ENCODE assay signal across 11 mouse cellular contexts in the genomic region with DNA sequence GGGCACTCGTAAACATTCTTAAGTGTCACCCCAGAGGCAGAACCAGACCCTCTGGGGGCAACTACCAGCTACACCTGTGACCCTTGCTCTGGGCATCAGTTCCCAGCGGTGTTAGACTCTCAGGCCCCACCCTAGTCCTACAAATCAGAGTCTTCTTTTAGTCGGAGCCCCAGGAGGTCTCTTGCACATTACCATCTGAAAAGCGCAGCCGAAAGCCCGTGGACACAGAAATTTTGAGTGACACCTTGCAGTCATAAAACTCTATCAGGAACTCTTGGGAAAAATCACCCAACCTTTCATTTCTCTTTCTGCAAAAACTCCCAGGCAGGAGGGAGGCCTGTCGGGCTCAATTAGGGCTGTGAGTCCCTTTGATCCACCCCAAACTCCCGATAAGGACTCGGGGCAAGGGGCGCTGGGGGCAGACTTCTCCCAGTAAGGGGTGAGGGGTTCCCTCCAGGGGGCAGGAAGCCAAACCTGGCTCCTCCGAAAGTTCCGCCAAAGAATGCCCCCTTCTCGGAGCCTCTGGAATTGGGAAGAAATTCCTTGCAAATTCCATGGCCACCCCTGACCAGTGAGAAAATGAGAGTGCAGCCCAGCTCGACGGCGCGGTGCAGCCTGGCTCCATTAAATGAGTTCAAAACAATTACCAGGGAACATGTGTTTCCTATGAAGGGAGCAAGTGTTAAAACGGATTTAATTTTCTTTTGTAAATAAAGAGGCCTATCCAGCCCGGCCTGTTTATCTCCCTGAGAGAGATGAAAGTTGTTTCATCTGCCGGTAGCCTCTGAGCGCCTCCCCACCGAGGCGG.
DNase-seq lines count a peak whose midpoint lies in the region; ATAC-seq and TF ChIP-seq lines count a peak whose summit lies in the region.
"Had no signal": no experiment of that assay in that cellular context is flagged by ENCODE, and none has a peak within 500 bp of the region (broad histone marks: within the 10 kb centered on the region; RNA-seq: fewer than 3 reads in every experiment).

No protein-coding gene starts in this region.

- H3K27ac ChIP-seq in forebrain, embryonic 10.5 days, result peak overlapping the region; percentile 56
- H3K27ac ChIP-seq in forebrain, postnatal 0 days (ENCODE audit: low read depth, low read length), result no peak overlapping the region
- no peak overlapping the region for H3K27ac ChIP-seq in kidney, embryonic 14.5 days (ENCODE audit: low read depth, low read length)
- peak overlapping the region; percentile 81 for H3K27ac ChIP-seq in embryonic facial prominence, embryonic 10.5 days (replicated peaks)
- H3K27ac ChIP-seq: macrophage had no signal

- no peaks in the 10 kb centered on the region for H3K36me3 ChIP-seq in forebrain, embryonic 10.5 days (replicated peaks)
- no peaks in the 10 kb centered on the region for H3K36me3 ChIP-seq in forebrain, postnatal 0 days (ENCODE audit: insufficient read depth)
- no peaks in the 10 kb centered on the region for H3K36me3 ChIP-seq in kidney, embryonic 14.5 days (ENCODE audit: control insufficient read depth, insufficient read depth, low read length)
- no peaks in the 10 kb centered on the region for H3K36me3 ChIP-seq in embryonic facial prominence, embryonic 10.5 days (replicated peaks)

- peaks cover 99% of the 10 kb centered on the region for H3K27me3 ChIP-seq in forebrain, embryonic 10.5 days (ENCODE audit: poor library complexity, severe bottlenecking)
- peaks cover 48% of the 10 kb centered on the region for H3K27me3 ChIP-seq in forebrain, postnatal 0 days (ENCODE audit: insufficient read depth, low read length)
- H3K27me3 ChIP-seq in kidney, embryonic 14.5 days (ENCODE audit: control insufficient read depth, insufficient read depth, low read length), result peaks cover 43% of the 10 kb centered on the region
- H3K27me3 ChIP-seq in embryonic facial prominence, embryonic 10.5 days (replicated peaks; ENCODE audit: low read depth, poor library complexity, severe bottlenecking), result peaks cover 96% of the 10 kb centered on the region

- H3K4me1 ChIP-seq in forebrain, embryonic 10.5 days, result peaks cover 55% of the 10 kb centered on the region
- no peaks in the 10 kb centered on the region for H3K4me1 ChIP-seq in forebrain, postnatal 0 days (ENCODE audit: insufficient read depth)
- H3K4me1 ChIP-seq in kidney, embryonic 14.5 days (ENCODE audit: control insufficient read depth, insufficient read depth, low read length), result no peaks in the 10 kb centered on the region
- peaks cover 77% of the 10 kb centered on the region for H3K4me1 ChIP-seq in embryonic facial prominence, embryonic 10.5 days

- peak; percentile 53 for DNase-seq in forebrain, embryonic 10.5 days (ENCODE audit: extremely low spot score, low spot score)
- DNase-seq in forebrain, postnatal 0 days, result no peak
- DNase-seq in kidney, postnatal 10 days, result no peak
- peak; percentile 77 for DNase-seq in embryonic facial prominence, embryonic 10.5 days (ENCODE audit: low spot score)
- peak; percentile 61 for DNase-seq in mesoderm, embryonic 11.5 days (ENCODE audit: low read depth, low spot score)
- no peak for DNase-seq in ovary, postnatal 36 days (ENCODE audit: low spot score)
- no peak for DNase-seq in right cerebral cortex, postnatal 36 days (ENCODE audit: low spot score in 2 of 2)
- DNase-seq: cerebellum, postnatal 25 days; gastrocnemius, postnatal 25 days had no signal

- ATAC-seq in forebrain, postnatal 0 days, result no peak
- no peak for ATAC-seq in kidney, embryonic 14.5 days (ENCODE audit: low FRiP score, low TSS enrichment)

- peak overlapping the region; percentile 18 for H3K4me3 ChIP-seq in forebrain, embryonic 10.5 days
- H3K4me3 ChIP-seq in forebrain, postnatal 0 days (ENCODE audit: low read depth, low read length), result no peak overlapping the region
- H3K4me3 ChIP-seq in kidney, embryonic 14.5 days (ENCODE audit: low read length), result peak overlapping the region; percentile 11; the same call in 1 of the 2 replicates
- peak overlapping the region; percentile 41 for H3K4me3 ChIP-seq in embryonic facial prominence, embryonic 10.5 days

- H3K9me3 ChIP-seq in forebrain, embryonic 10.5 days, result no peaks in the 10 kb centered on the region; the same call in 1 of the 2 replicates
- H3K9me3 ChIP-seq in forebrain, postnatal 0 days (ENCODE audit: low read length), result no peaks in the 10 kb centered on the region
- H3K9me3 ChIP-seq in kidney, embryonic 14.5 days (ENCODE audit: control insufficient read depth, low read length), result no peaks in the 10 kb centered on the region
- no peaks in the 10 kb centered on the region for H3K9me3 ChIP-seq in embryonic facial prominence, embryonic 10.5 days

- H3K4me2 ChIP-seq in forebrain, postnatal 0 days (ENCODE audit: low read depth), result no peak overlapping the region
- H3K4me2 ChIP-seq in kidney, embryonic 14.5 days (replicated peaks; ENCODE audit: low read depth, low read length), result peak overlapping the region; percentile 21

- TF ChIP-seq CTCF in forebrain, postnatal 0 days (IDR thresholded peaks at IDR 0.05; ENCODE audit: low read depth), result no peak

- H3K9ac ChIP-seq in forebrain, postnatal 0 days, result no peak overlapping the region
- no peak overlapping the region for H3K9ac ChIP-seq in kidney, embryonic 14.5 days (ENCODE audit: low read depth, low read length)

- 4% methylated on average over 23 of the region's 23 CpGs for WGBS in forebrain, embryonic 10.5 days
- 9% methylated on average over 23 of the region's 23 CpGs for whole genome bisulfite sequencing in forebrain, postnatal 0 days
- 5% methylated on average over 23 of the region's 23 CpGs for WGBS in kidney, embryonic 14.5 days
- 4% methylated on average over 23 of the region's 23 CpGs for WGBS in embryonic facial prominence, embryonic 10.5 days

Comparison
In these comparisons a context has a peak if more than half of its experiments do, and no peak if none do; other contexts are left out.
1. DNase-seq: peak in forebrain, embryonic 10.5 days (single experiment), embryonic facial prominence, embryonic 10.5 days (single experiment) and mesoderm, embryonic 11.5 days (single experiment); none in forebrain, postnatal 0 days (single experiment), kidney, postnatal 10 days (single experiment), ovary, postnatal 36 days (single experiment) and right cerebral cortex, postnatal 36 days (0 of 2).
2. H3K27ac ChIP-seq: peak in forebrain, embryonic 10.5 days (single experiment) and embryonic facial prominence, embryonic 10.5 days (single experiment); none in forebrain, postnatal 0 days (single experiment) and kidney, embryonic 14.5 days (single experiment).